Mouse (Mus musculus) layer of hippocampus, postnatal 14 days (tissue): ENCODE measurements at regions not wholly inside any gene's neighbourhood (a gene's known extent, or its start where the extent isn't known, plus 50 kb on each side); places are given as distances from the start of the nearest gene placed in this dataset.

Experiments
- DNase-seq, 2 experiments: peaks; one replicate each; pipeline ENCODE4 v3.0.0; 2021 to 2022; ENCODE audit warnings: low spot score in 2 of 2, mixed read lengths in 1 of 2

GRCm38 (mm10) chr5:61495226-61495625 lies 313.4 kb upstream of the G6pd2 start:
- peak in 1 of 2 experiments; percentile 0 for DNase-seq

- DNase-seq, result no peak
These were observed 301.2 kb upstream of the G6pd2 start for GRCm38 (mm10) chr5:61507406-61507805.

GRCm38 (mm10) chr5:61540502-61540901 lies 268.1 kb upstream of the G6pd2 start:
- no peak for DNase-seq

GRCm38 (mm10) chr5:61546632-61547492 lies 261.8 kb upstream of the G6pd2 start:
- no peak for DNase-seq

GRCm38 (mm10) chr5:61553526-61553925 lies 255.1 kb upstream of the G6pd2 start:
- no peak for DNase-seq
